Mouse (Mus musculus) testis, adult 2 months (tissue): ENCODE results near the gene Pip5k1b.

Experiments used
- CTCF ChIP-seq: fragments of 200-500 bp; IDR thresholded peaks from 2 replicates; pipeline ENCODE4 v1.5.1; 2012; ENCODE audit warnings: low read depth, mild to moderate bottlenecking, inconsistent platforms, low read length, moderate library complexity; ENCODE audit not compliant: control insufficient read depth, insufficient read depth, insufficient replicate concordance
- POLR2A ChIP-seq: fragments of 200-500 bp; IDR thresholded peaks from 2 replicates; pipeline ENCODE4 v1.6.1; 2012; ENCODE audit warnings: low read depth, mild to moderate bottlenecking, inconsistent platforms, low read length, moderate library complexity; ENCODE audit not compliant: control insufficient read depth

GRCm38 (mm10) chr19:24557456-24557855 lies 1.8 kb upstream of the Pip5k1b start:
- TF ChIP-seq CTCF (peak; percentile 2; the same call in 1 of the 2 replicates), POLR2A (no peak)
